Mouse (Mus musculus): ENCODE measurements at regions not wholly inside any gene's neighbourhood (a gene's known extent, or its start where the extent isn't known, plus 50 kb on each side); places are given as distances from the start of the nearest gene placed in this dataset.

DNA sequence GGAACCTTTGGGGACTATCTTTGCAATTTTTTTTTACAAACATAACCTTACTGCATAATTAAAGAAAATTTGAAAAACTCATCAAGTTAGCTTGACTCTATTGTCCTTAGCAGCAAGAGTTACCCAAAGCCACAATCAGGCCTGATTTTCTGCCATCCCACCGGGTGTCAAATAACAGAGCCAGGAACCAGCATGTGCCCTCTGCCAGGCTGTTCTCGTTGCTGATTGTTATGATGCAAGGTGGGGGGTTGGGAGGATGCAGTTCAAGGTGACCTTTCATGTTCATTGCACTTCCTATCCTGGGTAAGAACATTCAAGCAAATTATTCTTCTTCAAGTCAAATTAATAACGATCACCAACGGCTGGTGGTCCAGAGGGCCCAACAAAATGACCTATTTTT is 370.6 kb upstream of the Zdhhc25 start:
- TF ChIP-seq CTCF (IDR thresholded peaks at IDR 0.05; ENCODE audit: extremely low read depth, insufficient read depth, insufficient read length, insufficient replicate concordance) (no peak), POLR2A (IDR thresholded peaks at IDR 0.05; ENCODE audit: low read depth, low read length) (no peak)

All from spleen, adult 2 months (tissue).